Mouse (Mus musculus) retina, embryonic 14.5 days (tissue): ENCODE data around the gene Ascc3.

Source experiments
- DNase-seq: peaks from one replicate; pipeline ENCODE4 v3.0.0-alpha.2; 2015; ENCODE audit warnings: low spot score

The Ascc3 gene

GRCm38 (mm10) chr10:50592355-50593293 lies at the start of gene Ascc3:
Gene Ascc3 (plus strand): TSS chr10:50592669.
- peak; percentile 93 for DNase-seq

- DNase-seq = no peak
Observed at GRCm38 (mm10) chr10:50584721-50585120, 7.7 kb upstream of the Ascc3 start.

- no peak for DNase-seq
Observed at GRCm38 (mm10) chr10:50586556-50586955, 5.9 kb upstream of the Ascc3 start.

GRCm38 (mm10) chr10:50593371-50593770 lies 902 bp downstream of the Ascc3 start:
- no peak for DNase-seq

GRCm38 (mm10) chr10:50595340-50595739 lies 2.9 kb downstream of the Ascc3 start:
- DNase-seq = no peak

GRCm38 (mm10) chr10:50604919-50605318 lies 12.4 kb downstream of the Ascc3 start:
- no peak for DNase-seq

- no peak for DNase-seq
Observed at GRCm38 (mm10) chr10:50613840-50614239, 21.4 kb downstream of the Ascc3 start.

- no peak for DNase-seq
Observed at GRCm38 (mm10) chr10:50625874-50626273, 33.4 kb downstream of the Ascc3 start.

- no peak for DNase-seq
Observed at GRCm38 (mm10) chr10:50639607-50640006, 47.1 kb downstream of the Ascc3 start.

GRCm38 (mm10) chr10:50650612-50651011 lies 58.1 kb downstream of the Ascc3 start:
- no peak for DNase-seq

- no peak for DNase-seq
Observed at GRCm38 (mm10) chr10:50653551-50653950, 61.1 kb downstream of the Ascc3 start.

- peak; percentile 55 for DNase-seq
Observed at GRCm38 (mm10) chr10:50657352-50657751, 64.9 kb downstream of the Ascc3 start.

- peak; percentile 3 for DNase-seq
Observed at GRCm38 (mm10) chr10:50671517-50671916, 79.0 kb downstream of the Ascc3 start.

- no peak for DNase-seq
Observed at GRCm38 (mm10) chr10:50690324-50690723, 97.9 kb downstream of the Ascc3 start.

GRCm38 (mm10) chr10:50698836-50699433 lies 106.5 kb downstream of the Ascc3 start:
- DNase-seq = peak; percentile 74

GRCm38 (mm10) chr10:50701736-50702135 lies 109.3 kb downstream of the Ascc3 start:
- no peak for DNase-seq

GRCm38 (mm10) chr10:50702361-50702760 lies 109.9 kb downstream of the Ascc3 start:
- no peak for DNase-seq

GRCm38 (mm10) chr10:50704202-50704601 lies 111.7 kb downstream of the Ascc3 start:
- DNase-seq = peak; percentile 84

GRCm38 (mm10) chr10:50704898-50705297 lies 112.4 kb downstream of the Ascc3 start:
- no peak for DNase-seq

- no peak for DNase-seq
Observed at GRCm38 (mm10) chr10:50711286-50711685, 118.8 kb downstream of the Ascc3 start.

GRCm38 (mm10) chr10:50711765-50712164 lies 119.3 kb downstream of the Ascc3 start:
- DNase-seq = no peak

GRCm38 (mm10) chr10:50733459-50733858 lies 141.0 kb downstream of the Ascc3 start:
- DNase-seq = no peak

- DNase-seq = no peak
Observed at GRCm38 (mm10) chr10:50762069-50762468, 169.6 kb downstream of the Ascc3 start.
